Mouse (Mus musculus) activated CD4-positive, CD25-positive, alpha-beta regulatory T cell, adult 4 months (primary cell): ENCODE data around the gene Lrrk2. TPM values are rescaled to one million over a fixed set of nuclear protein-coding genes. Genes with fewer than 3 reads are reported as not detected.
A peak's percentile ranks its signal among the peaks of the same experiment; 100 is the strongest.

ENCODE experiments used
- ATAC-seq: one replicate; pipeline ENCODE4 v1.8.0; 2017
- polyA plus RNA-seq, 2 experiments: library from polyadenylated mRNA; unstranded; fragments of 100-300 nt; shearing (Covaris generic); gene quantifications; one replicate each; pipeline ENCODE4 v1.2.1; 2017

Lrrk2 gene
- under 1 TPM in 1 of 2 experiments, not detected in 1; 0.25 TPM for polyA plus RNA-seq

DNA sequence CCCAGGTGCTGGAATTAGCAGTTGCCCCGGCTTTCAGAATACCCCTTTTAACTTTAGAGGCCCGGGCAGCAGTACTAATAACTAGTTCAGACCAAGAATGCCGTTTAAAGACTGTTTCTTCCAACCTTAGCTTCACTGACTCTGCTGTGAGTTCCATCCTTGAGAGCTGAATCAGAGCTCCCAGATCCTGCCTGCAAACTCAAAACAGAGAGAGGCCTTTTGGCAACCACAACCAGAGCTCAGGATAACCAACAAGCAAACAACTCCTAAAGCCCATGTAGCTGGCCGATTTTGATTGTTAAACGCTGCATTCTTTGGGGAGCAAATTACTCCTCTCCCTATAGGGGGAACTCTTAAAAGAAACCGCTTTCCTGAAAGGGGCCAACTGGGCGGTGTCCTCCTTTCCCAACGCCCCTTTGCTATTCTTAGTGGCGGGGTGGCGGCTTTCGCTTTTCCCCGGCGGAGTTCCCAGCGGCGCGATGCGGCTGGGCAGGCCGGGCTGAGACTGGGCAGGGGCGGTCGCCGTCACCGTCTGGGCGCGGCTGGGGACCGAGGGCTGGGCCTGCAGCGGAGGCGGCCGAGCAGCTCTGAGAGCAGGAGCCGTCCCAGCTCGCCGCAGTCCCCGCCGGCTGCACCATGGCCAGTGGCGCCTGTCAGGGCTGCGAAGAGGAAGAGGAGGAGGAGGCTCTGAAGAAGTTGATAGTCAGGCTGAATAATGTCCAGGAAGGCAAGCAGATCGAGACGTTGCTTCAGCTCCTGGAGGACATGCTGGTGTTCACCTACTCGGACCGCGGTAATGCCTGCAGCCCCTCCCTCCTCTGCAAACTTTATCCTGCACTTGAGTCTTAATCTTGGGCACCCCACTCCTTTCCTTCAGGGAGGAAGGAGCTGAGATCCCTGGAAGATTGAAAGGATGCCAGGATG lies at the start of gene Lrrk2:
Lrrk2 (plus strand) TSS at position 531 of the 924 bp plus-strand sequence.
- no peak for ATAC-seq

DNA sequence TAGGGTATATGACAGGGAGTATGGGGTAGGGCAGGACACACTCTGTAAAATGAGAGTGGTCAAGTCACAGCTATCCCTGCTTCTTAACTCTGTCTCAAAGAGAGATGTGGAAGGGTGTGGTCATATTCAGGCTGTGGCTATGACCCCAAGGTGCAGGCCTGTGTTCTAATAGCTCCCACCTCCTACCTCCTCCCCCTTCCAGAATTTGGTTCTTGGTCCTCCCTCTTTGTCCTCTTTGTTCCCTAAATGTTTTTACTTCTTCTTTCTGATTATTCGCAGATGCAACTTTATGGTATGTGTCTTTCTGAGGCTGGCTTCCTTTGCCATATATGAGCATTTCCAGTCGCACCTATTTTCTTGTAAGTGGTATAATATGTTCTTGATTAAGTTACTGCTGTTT lies 48.5 kb upstream of the Lrrk2 start:
- no peak for ATAC-seq

DNA sequence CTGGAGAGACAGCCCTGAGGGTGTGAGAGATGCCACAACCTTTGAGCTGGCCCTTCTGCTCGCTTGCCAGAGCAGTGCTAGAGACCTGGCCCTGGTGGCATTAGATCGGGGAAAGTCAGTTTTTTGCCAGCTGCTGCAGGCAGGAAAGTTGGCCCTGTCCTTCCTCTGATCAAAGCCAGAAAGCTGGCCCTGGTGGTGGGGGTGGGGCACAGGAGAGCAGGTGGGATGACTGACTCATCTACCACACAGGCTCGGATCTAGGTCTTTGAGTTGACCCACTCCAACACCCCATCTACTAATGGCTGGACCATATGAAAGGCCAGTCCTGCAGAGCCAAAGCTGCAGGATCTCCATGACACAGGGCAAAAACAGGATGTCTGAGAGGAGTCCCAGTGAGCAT lies 43.8 kb upstream of the Lrrk2 start:
- ATAC-seq, result no peak

DNA sequence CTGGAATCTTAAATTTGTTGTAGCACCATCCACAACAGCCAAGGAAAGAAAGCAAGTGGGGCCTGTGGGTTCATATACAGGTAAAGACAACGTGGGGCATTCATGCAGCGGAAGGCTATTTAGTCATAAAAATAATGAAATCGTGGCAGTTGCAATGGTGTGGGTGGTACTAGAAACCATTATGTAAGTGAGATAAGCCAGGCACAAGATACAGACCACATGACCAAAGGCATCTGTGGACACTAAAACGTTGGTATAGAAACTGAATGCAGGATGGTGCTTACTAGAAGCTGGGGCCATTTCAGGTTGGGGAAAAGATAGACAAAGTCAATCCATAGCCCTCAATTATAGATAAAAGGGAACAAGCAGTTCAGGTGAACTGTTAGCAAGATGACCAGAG lies 40.5 kb upstream of the Lrrk2 start:
- ATAC-seq, result no peak

DNA sequence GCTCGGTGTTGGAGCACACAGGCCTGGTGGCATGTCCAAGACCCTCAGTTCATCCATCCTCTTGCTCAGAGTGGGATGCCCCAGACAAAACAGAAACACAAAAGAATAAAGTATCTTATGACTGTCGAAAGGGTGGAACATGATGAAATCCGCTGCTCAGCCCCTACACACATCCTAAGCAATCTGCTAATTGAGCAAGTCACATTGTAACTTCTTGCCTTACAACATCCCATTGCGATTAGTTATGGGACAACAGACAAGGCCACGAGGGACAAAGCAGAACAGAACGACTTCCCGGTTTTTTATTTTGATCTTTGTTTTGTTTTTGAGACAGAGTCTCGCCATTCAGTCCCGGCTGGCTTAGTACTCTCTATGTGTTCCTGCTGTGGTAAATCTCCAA lies 39.9 kb upstream of the Lrrk2 start:
- no peak for ATAC-seq

DNA sequence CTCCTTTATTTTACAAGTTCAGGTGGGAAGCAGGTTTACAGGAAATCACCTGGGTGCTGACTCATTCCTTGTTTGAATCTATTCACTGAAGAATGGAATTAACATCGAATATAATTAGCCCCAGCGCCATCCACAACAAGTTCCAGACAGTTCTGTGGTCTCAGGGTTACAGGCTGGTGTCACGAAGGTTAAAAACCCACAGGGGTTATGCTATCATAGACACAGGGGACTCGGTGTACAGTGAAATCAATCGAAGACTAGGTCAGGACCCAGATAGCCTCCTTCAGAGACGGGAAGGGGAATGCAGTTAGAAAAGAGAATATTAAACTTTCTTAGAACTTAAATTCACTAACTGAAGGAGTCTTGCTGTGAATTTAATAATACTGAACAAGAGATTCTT lies 39.2 kb upstream of the Lrrk2 start:
- ATAC-seq, result no peak

DNA sequence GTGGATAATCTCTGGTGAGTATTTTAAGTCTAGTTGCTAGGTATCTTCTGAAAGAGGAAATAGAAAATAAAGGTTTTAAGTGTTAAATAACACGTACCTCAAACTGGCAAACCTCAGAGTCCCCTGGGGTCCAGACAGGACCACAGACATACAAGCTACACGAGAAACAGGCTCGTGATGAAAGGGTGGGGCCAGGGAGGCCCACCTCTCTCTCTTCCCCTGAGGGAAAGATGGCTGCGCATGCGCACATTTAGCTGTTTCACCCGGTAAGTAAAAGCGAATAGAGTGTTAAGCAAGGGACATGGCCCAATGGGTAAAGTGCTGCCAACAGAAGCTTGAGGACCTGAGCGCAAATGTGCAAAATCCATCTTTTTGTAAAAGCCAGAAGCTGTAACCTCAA lies 38.7 kb upstream of the Lrrk2 start:
- ATAC-seq, result no peak

DNA sequence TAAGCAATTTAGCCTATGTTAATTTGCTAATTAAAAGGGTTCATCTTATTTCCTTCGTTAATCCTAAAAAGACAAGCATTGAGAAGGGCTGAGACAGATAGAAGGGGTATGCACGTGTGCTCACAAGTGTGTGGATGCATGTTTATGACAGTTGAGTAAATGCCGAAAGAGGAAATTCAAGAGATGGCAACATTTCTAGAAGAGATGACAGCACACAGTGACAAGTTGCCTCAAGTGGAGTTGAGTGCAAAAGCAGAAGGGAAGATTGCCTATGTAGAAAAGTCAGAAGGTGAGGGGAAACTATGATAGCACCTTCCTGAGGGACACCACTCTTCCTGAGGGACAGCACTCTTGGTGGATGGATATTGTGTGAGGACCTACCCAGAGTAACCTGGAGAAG lies 31.3 kb upstream of the Lrrk2 start:
- ATAC-seq, result no peak

DNA sequence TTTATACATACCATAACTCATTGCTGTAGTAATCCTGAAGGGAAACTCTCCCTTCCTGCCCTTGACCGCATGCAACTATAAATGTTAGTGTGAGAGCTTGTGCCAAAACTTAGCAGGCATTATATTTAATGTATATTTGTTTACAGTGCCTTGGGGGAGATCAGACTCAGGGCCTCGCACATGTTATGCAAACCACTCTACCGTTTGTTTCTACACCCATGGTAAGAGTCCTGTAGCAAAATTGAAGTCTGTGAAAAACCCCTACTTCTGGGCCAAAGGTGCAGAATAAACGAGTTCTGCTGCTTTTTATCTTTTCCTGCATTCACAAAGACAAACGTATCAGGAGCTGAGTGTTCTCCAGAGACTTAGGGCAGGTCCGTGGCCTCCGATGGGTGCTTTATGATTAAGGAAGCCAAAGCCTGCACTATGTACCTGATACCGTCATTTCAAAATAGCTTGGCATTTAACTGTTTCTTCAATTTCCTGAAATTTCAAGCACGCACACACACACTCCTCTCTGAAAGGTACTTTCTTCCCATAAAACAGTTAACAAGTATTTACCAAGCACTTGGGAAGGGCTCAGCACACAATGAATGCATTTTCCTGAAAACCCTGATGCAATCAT lies 30.2 kb upstream of the Lrrk2 start:
- ATAC-seq, result no peak

DNA sequence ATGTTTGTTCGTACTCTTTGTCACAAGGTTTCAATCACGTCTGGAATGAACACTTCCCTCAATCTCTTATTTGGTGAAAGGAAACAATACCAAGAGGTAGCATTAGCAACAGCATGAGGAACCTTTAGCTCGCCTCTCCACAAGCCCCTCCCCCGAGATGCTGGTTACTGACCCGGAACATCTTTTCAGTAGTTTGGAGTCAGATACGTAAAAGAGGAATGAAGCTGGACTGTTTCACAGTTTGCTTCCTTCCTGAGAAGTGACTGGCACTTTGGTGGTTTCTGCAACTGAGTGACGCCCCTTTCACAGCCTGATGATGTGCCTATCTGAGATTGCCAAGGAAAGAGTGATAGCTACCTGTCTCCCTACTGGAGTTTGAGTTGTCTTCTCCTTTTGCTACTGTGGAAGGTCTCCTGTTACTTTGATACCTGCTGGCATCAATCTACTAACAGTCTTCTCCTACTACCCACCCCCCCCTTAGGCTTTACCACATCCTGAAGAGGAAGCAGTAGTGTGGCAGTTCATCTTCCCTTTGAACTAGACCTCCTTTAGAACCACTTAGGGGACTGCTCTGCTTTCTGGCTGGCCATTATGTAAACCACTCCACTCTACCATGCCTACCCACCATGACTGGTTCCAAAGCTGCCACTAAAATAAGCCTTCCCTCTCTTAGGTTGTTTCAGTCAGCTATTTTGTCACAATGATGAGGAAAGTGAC lies 29.2 kb upstream of the Lrrk2 start:
- peak; percentile 40 for ATAC-seq

DNA sequence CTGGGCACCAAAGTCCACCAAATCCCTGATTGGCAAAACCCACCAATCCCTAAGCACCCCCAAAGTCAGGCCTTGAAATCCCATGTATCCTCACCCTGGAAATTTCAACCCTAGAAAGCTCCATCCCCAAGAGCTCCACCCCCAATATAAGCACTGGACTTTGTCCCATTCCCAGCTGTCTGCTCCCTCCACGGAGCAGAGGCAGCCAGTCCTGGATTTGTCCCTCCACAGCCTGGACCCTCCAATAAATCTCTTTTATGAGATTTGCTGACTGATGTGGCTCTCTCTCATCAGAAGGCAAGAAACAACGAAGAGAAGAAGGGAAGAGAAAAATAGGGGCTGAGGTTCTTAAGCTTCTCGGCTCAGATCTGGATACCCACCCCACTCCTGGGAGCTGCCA lies 22.7 kb upstream of the Lrrk2 start:
- no peak for ATAC-seq

DNA sequence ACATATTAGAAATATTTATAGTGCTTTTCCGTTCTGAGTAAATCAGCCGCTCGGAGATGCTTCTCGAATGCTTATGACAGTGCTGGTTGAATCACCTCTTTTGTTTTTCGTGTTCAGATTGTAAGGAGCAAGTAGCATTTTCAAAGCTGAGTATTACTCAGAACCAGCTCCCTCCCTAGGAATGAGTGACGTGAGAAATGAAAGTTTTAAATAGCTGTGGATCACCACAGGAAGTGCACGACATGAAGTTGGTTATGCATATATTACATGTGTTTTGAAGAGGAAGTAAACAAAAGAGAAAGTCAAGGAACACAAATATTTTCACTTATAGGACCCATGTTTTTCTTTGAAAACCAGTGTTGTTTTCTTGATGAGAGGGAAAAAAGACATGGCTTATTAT lies 21.5 kb upstream of the Lrrk2 start:
- peak; percentile 28 for ATAC-seq

DNA sequence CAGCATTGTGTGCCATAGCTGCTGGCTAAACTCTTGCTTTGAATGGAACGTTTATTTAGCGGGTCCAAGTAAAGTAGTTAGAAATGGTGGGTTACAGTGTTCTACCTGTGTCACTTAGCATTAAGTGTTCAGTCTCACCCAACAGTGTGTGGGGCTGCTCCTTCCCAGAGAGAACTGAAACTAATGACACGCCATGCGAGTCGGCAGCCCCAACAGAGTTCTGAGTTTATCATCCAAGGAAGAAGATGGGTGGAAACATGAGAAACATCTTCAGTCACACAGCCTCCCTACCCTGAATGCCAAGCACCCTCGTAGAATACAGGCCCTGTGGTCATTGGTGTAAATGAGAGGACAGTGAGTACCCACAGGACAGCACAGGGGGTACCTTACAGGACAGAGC lies 14.7 kb upstream of the Lrrk2 start:
- no peak for ATAC-seq

DNA sequence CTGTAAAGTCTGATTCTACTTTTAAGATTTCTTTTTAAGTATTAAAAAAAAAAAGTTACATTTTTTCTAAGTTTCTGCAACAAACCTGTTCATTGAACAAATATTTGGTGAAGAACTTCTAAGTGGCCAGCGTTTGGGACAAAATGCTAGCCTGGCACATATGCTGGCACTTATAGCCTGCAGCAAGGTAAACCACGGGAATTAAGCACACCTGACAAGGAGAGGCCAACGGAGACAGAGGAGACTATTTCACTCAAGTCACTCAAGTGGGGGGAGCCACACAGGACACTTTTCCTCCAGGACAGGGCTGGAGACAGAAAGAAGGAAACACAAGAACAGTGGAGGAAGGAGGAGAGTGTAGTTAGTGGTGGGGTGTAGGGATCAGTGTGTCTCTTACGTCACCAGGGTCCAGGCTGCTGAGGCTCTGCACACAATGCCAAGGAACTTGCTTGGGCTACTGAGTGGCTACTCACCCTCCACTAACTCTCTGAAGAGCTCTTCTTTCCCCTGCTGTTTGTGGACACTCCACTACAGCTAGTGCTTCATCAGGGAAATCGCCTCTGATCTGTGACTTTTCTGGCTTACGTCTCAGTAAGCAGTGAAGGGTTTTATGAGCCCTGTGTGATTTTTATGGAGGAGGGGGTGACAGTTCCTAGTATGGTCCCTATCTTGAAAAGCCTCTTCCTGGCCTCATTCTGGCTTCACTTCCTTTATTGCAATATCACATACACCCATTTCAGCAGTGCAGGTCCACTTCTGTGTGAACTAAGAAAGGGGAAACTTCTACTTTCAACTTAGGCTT lies 12.5 kb upstream of the Lrrk2 start:
- no peak for ATAC-seq

DNA sequence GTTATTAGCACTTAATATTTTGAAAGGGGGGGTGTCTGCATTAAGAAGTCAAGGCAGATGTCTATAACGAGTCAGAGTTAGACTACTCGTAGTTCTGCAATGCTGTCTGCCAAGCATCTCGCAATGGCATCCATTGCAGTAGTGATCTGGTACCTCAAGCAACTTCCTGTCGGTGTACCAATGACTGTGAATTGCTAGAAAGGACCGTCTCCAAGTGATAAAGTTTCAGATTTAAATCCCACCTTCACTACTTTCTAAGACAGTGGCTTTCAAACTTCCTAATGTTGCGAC lies 12.0 kb upstream of the Lrrk2 start:
- no peak for ATAC-seq

DNA sequence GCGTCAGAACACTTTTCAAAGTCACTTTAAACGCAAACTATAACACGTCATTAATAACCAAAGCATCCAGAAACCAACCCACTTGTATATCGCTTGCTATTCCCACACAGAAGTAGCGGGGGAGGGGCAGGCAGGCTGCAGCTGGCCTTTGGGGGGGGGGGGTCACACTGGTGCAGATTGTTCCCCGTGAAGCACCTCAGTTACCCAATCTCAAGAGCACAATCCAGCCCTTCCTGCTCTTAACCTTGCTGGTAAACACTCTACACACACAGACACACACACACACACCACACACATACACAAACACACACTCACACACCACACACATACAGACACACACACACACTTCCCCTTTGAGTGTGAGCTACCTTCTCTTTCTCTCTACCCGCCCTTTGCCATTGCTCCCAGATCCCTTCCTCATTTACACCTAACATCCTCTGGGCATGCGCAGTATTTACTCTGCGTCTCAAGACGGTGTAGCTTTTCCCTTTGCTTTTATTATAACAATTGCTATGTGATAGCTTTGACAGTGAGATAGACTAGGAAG lies 8.3 kb upstream of the Lrrk2 start:
- ATAC-seq, result no peak

DNA sequence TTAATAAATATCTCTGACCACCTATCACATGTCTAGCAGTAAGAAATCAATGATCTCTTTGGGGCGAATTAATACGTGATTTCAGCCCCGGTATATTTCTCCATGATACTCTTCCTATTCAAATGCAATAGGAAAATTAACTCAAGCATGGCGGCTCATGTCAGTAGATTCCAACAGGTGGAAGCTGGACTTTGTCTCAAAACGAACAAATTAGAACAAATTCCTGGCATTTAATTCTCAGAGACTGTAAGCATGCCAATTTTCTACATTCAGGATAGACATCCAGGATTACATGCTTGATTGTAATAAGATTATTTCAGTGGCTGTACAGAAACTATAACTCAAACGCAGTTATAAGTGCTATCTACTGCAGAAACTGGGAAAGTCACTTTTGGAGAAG lies 7.4 kb upstream of the Lrrk2 start:
- ATAC-seq, result no peak

DNA sequence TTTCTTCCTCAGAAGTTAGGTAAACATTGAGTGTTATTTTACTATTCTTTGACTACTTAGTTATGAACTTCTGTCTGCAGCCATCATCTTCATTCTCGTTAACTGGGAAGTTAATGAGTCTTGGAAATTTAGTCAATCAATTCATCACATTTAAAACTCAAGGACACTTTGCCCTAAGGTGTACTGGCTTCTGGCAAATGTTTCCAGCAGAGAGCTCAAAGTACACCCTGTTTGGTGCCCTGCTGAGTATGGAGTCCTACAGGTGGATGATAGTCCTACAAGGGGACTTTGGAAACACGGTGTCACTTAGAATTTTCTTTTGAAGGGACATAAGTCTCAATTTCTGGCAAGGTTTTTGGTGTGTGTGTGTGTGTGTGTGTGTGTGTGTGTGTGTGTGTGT lies 1.8 kb upstream of the Lrrk2 start:
- ATAC-seq, result no peak

DNA sequence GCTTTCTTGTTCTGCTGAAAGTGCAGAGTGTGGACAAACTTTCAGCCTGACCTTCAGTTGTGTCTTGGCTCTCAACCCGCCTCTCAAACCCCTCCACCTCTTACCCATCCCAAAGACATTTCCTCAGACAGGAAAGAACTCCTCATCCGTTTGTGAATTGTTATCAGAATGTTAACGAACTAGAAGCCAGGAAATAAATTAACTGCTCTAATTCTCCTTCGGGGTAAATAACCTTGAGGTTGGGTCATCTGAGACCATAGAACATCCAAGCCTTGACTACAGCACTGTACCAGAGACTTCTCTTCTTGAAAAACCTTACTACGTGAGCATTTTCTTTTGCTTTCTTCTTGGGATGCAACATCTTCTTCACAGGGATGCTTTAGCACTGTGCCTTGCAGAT lies 988 bp upstream of the Lrrk2 start:
- ATAC-seq, result no peak

DNA sequence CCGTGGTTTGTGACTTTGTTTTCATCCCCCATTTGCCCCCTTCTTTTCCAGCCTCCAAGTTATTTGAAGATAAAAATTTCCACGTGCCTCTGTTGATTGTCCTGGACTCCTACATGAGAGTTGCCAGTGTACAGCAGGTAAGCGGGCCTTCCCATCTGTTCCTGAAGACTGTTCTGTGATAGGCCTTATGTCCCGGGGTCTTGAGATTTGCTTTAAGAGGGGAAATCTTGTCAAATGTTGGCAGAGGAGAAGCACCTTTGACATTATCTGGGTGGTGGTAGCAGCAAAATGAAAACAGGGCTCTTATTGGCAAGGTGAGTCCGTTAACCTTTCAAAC lies 562 bp downstream of the Lrrk2 start:
- no peak for ATAC-seq

DNA sequence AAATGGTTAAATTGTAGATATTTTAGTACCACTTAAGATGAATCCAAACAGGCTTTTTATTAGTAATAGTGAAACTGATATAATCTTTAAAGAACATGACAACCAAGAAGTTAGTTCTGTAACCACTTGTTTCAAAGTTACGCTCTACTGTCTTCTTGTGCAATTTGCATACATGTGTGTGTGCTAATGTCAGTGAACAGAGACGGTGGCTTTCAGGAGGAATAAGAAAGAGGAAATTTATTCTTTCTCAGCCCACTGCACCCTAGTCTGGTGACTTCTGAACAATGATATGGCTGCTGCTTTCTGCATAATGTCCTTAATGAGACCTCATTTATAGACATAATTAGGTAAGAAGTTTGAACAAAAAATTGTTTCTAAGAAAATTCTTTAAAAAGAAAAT lies 7.1 kb downstream of the Lrrk2 start:
- ATAC-seq, result no peak

DNA sequence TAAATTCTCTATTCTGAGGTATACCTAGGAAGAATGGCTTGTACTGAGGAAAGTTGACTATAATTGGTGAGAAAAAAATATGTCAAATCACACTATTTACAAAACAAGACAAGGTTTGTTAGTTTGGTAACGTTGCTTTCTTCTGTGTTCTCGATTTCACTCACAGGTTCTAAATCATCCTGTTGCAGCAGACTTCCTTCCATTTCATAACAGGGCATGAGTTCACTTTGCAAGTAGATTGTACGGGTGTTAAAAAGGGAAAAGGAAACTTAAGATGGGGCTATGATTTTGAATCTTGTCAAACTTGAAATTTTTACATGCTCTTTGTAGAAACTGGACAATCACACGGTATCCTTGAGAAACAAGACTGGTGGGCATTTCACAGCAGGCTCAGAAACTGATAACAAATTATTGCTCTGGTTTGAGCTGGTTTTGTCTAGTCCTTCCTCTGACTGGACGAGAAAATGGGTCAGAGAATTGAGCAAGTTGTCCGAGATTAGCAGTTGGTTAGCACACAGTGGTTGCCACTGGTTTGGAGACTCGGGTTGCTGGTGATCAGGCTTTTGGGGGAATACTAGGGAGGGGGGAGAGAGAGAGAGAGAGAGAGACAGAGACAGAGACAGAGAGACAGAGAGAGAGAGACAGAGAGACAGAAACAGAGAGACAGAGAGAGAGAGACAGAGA lies 13.0 kb downstream of the Lrrk2 start:
- ATAC-seq, result no peak
